Mouse (Mus musculus) left cerebral cortex, postnatal 36 days (tissue): ENCODE data around the gene Tle4. TPM values are rescaled to one million over a fixed set of nuclear protein-coding genes. Genes with fewer than 3 reads are reported as not detected.

ENCODE experiments used
- DNase-seq, 2 experiments: peaks; one replicate each; pipeline ENCODE4 v3.0.0; 2021 to 2022; ENCODE audit warnings: low spot score in 2 of 2, mixed read lengths in 1 of 2
- intact Hi-C: fragments of 180-260 bp; cut with DNase I; formaldehyde crosslinking; loops from one replicate; pipeline ENCODE4 v1.15.1; 2025
- total RNA-seq, 2 experiments: library from RNA; stranded (reverse); gene quantifications; 2 replicates each; pipeline ENCODE4 v1.2.3; 2021

Gene Tle4
- total RNA-seq, 2 experiments from 2014 or later, result 39.0 to 46.1 TPM

DNA sequence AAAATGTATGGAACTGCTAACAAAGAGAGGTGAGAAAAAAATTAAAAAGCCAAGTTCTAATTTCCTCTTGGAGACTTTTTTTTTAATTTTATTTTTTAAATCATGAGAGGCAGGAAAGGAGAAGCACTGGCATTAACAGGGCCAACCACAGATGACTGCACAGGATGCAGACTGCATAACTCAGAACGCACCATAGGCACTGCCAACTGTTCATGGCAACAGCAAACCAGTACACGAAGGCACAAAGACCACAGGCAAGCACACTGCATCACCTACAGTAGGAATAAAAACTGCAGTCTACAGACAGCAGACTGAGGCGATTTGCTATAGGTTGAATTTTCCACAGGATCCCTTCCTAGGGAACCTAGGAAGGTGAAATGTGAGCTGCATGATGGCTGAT is 112.7 kb downstream of the Tle4 start:
- DNase-seq, result no peak
- intact Hi-C loops, result no loop called here

DNA sequence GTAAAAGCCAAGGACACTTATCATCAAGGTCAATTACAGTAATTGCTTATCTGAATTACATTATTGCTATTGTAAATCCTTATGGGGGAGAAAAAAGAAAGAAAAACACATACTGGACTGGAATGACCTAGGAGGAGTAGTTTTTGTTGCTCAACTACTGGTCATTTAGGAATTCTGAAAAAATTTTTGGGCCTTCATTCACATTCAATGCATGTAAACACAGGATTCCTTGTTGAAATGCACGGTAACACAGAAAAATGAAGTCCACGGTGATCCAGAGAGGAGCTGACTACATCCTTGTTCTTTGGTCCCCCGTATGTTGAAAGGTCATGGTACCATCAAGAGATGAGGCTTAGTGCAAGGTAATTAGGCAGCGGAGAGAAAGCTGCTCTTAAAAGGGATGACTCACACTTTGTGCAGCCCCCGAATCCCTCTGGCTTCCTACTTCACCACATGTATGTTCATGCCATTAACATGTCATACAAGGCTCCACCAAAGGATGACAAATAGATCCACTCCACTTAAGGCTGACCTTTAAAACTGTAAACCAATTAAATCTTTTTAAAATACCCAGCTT is 115.2 kb downstream of the Tle4 start:
- intact Hi-C loops, result no loop called here
- DNase-seq, result no peak

DNA sequence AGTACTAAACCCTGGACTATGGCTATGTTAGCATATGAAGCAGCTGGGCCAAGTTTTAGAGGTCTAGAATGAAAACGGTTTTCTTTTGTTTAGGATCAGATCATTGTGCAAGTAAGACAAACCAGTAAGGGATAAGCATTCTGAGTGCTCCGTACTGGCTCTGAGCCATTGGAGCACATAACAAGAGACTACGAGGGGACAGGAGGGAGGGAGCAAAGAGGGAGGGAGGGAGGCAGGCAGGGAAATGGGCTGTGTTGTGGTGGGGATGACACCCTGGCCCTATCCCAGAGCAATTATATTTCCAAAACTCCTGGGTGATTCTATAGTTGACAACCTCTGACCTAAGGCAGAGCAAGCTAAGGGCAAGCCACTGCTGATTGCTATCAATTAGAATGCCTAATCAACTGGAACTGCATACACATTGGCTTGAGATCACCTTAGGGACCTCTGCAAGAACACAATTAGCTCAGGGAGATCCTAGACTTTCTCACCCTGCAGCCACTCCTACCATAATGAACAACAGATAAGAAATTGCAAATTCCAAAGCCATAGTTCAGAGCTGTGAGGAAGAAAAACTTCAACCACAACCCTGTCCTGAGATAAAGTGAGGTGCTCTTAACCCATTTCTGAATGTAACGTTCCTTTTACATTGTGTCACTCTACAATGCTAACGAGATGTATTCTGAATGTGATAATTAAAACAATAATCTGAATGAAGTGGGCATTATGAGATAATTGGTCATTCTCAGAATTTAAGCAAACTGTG is 115.9 kb downstream of the Tle4 start:
- intact Hi-C loops, result no loop called here
- no peak for DNase-seq

DNA sequence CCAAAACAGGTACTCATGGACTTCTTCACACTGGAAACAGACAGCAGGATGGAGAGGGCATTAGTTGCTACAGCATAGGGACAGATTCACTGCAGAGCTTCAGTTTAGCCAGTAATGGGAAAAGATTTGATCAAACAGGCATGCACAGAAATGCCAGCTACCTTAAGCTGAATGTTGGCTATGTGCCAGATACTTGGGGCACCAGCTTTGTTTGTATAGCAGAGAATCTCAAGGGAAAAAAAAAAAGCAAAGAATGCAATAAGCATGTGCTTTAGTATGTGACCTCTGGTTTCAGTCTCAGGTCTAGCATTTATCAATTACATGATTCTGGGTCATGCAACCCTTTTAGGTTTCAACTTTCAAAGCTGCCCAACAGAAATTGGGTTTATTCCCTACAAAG is 118.1 kb downstream of the Tle4 start:
- no peak for DNase-seq
- intact Hi-C loops, result no loop called here

DNA sequence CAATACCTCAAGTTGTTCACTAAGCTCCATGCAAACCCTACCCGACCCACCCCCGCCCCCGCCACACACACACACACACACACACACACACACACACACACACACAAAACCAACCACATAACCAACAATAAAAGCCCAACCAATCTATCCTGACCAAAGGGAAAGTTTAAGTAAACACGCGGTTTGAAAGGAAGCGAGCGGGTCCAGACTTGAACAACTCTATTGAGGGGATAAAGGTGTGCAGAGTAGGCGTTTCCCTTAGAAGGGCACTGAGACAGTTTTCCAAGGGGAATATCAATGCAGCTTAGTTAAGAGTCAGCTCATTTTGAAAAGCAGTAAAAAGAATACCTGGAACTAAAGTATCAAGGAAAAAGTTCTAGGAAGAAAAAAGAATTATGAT is 128.5 kb downstream of the Tle4 start:
- no peak for DNase-seq
- intact Hi-C loops, result loop anchor here (10.0 kb wide), 1 partner anchor 125 kb away; the partner anchor contains the start of gene Tle4

DNA sequence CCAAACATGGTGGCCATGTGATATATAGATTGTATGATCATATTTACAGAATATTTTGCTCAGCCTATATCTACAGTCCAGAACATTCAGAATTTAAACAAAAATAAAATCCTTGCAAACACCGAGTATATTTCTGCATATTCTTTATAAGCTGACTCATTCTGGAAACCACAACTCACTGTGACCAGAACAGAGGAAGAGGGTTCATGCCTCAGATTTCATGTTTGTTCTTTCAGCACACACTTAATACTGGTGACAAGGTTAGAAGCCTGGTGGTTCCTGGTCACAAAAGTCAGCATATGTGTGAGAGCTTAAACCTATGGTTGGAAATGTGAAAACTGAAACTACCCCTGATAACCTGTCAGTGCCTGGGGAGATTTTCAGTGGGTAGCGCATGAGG is 129.1 kb downstream of the Tle4 start:
- intact Hi-C loops, result loop anchor here (10.0 kb wide), 1 partner anchor 126 kb away; the partner anchor contains the start of gene Tle4
- no peak for DNase-seq

DNA sequence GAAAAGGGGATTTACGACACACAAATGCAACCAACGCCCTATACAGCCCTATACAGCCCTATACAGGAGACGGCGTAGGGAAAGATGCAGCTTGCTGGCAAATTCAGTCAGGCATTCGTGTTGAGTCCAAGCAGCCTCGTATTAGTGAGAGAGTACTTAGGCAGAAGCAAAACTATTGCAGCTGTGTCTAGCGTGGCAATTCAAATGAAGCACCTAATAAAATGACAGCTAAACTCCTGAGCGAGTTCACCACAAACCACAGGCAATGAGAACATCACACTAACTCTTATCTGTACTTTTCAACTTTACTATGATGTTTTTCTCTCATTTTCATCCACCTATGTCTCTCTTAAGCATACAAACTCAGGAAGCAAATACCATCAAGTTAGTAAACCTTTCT is 131.8 kb downstream of the Tle4 start:
- DNase-seq, result no peak
- intact Hi-C loops, result loop anchor here (10.0 kb wide), 1 partner anchor 129 kb away; the partner anchor contains the start of gene Tle4

DNA sequence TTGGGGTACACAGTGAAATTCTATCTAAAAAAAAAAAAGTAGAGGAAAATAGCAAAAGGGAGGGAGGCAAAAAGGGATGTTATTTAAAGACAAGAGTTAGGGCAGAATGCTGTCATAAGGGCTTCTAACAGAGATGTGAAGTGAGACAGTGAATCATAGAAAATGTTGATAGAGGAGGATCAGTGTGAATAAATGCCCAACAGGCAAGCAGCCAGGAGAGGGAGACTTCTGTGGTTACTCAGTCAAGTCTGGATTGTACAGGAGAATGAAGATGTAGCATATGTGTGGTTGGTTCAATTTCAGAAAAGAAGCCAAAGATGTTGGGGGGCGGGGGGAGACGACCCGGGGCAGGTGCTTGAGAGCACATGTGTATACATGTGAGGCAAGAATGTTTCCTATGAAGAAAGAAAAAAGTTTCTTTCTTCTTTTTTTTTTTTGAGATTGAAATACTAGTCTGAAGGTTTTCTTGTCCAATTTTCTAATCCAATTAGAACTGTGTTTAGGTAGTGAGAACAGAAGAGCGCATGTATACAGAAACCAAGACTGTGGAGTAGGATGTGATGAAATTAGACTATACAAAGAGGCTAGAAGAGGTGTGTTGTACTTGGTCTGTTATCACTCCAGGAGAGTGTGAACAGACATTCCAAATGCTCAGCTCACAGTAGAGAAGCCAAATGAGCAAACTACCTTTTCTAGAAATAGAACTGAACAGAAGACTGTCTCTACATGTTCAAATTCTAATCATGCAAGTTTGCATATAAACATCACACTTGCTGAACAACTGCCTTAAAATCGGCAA is 134.4 kb downstream of the Tle4 start:
- no peak for DNase-seq
- intact Hi-C loops, result loop anchor here (10.0 kb wide), 1 partner anchor 131 kb away; the partner anchor contains the start of gene Tle4

DNA sequence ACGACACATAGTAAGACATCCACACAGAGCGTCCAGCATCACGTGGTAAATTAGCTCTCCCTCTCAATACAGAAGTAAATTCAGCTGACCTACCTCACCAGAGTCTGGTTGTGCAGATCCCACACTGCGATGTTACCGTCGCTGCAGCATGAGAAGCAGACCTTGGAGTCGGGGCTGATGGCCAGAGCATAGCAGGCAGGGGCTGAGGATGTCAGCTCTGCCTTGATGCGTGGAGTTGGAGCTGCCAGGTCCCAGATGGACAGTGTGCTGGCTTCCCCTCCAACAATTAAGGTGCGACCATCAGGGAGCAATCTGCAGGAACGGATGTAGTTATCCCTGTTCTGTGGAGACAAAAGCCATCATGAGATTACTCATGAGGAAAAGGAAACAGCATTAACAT is 144.4 kb downstream of the Tle4 start:
- DNase-seq, result no peak
- intact Hi-C loops, result no loop called here

DNA sequence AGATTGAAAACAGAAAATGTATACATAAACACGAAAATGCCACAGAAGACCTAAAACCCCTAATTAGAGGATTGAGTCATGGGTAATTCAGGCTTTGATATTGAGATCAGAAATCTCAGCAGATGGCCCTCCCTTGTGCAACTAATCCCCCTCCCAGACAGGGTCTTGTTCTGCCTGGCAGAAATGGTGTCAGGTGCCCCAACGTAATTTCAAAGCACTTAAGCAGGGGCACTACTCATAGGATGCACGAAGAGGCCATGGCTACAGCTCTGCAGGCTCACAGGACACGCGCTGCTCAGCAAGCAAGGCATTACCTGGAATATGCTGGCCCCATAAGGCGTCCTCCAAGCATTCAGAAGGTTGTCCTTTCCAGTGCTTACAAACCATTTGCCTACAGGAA is 146.5 kb downstream of the Tle4 start:
- intact Hi-C loops, result no loop called here
- DNase-seq, result no peak

DNA sequence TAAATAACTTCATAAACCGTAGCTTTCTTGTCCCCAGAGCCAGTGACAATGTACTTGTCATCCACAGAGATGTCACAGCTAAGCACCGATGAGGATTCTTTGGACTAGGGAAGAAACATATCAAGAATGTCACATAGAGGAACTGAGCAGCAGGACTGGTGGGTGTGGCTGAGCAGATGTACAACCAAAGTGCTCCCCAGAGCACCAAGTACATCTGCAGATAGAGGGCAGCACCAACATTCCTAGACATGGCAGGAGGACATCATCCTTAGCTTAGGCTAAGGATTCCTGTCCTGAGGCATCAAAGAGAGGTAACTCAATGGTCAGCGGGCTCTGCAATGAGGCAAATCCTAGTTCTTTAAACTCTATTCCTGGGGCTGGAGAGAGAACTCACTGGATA is 148.1 kb downstream of the Tle4 start:
- no peak for DNase-seq
- intact Hi-C loops, result no loop called here

DNA sequence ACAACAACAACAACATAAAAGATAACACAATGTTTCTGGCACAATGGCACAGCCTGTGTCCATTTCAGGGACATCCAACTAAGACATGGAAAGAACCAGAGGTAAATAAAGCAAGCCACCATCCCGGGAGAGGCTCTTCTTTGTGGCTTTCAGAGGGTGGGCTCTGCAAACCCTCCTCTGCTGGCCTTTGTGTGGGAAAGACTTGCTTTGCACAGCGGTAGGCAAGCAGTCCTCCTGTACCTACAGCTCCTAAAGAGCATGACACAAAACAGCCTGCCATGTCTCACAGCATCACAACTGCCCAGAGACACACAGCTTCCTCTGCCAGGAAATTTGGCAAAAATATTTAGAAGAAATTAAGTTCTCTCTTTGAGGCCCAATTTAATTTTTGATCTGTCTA is 149.3 kb downstream of the Tle4 start:
- intact Hi-C loops, result no loop called here
- DNase-seq, result no peak

DNA sequence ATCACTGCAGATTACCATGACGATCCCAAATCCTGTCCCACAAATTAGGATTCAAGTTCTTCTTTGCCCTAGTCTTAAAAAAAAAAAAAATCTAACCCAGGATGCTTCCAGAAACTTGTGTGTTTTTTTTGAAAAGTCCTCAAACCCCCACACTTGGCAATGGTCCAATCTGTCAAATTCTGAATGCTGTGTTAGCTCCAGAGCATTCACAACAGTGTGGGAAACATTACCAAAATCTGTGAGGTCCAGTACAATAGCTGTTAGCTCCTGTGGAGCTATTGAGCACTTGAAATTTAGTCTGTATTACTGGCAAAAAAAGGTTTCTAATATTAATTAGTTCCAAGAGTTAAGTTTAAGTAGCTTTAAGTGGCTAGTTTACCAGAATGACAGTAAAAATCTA is 150.4 kb downstream of the Tle4 start:
- intact Hi-C loops, result no loop called here

DNA sequence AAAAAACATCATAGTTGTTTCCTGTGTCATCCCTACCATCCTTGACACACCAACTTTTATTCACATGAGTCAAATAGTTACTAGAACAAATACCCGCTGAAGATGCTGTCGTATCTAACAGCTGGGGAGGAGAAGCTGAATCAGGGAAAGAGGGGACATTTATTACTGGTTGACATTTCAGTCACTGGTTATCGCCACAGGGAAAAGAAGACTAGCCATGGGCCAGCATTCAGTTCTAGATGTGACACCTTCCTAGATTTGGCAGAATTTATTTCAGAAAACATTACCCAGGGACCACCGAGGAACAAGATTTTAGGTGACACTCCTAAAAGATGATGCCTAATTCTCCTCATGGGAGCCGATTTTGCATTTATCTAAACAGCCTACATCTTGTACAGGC is 156.0 kb downstream of the Tle4 start:
- DNase-seq, result no peak
- intact Hi-C loops, result no loop called here

More for the DNA sequence above, 150.4 kb downstream of the Tle4 start:
- no peak for DNase-seq

DNA sequence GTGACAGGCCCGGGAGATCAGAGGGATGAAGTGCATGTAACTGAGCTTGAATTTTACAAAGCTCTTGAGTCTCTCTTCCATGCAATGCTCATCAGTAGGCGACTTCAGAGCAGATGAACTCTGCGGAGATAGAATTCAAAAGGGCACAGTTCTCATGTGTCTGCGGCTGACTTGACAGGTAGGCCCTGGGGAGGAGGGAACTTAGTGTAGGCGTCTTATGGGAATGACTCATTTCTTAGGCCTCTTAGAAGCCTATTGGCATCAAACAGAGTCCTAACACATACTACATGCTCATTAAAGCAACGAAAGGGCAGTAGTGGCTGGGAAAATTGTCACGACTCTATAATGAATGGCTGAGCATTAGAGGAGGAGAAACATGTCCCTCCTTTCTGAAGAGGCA is 160.6 kb downstream of the Tle4 start:
- intact Hi-C loops, result no loop called here
- no peak for DNase-seq

DNA sequence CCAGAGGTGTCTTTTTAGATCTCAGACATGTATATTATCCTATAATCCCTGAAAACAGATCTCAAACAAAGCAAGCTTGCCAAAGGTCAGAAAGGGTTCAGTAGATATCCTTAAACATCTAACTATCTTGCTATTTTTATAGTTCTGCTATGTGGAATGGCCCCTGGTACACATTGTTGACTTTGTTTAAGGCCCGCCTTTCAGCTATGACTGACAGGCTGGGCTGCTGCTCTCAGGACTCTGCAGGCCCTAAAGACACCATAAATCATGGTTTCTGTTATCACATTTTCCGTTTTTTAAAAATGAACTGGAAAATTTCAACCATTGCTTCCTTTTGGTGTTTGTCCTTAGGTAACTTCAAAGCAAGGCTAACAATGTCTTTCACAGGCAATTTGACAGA is 161.3 kb downstream of the Tle4 start:
- intact Hi-C loops, result no loop called here
- no peak for DNase-seq

DNA sequence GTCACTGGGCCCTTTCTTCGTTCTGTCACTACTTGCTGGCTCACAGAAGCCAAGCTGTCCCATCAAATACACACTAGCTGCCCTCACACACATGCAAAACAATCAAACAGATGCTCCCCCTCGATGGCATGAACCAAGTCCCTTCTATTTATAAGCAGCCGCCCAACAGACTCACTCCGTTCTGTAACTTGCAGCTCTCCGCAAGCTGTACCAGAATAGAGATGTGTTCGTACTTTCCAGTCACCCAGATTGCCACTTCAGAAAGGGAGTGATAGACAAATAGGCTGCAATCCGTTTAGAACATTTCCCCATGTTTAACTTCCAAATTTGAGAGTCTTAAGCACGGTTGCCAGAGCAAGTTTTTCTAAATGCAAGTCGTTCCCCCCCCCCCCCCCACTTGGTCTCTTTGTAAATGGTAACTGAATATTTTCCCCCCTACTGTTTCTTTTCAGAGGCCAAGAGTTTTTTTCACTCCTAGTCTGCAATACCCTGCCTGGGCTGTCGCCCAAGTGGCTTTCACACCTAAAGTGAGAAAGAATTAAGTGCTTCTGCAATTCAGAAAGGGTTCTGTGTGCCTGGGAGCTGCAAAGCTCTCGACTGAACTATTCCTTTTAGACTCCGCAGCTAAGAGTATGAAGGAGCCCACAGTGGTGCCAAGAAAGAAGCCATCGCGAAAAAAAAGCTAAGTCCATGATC is 162.0 kb downstream of the Tle4 start:
- DNase-seq, result peak; percentile 40 to 55

DNA sequence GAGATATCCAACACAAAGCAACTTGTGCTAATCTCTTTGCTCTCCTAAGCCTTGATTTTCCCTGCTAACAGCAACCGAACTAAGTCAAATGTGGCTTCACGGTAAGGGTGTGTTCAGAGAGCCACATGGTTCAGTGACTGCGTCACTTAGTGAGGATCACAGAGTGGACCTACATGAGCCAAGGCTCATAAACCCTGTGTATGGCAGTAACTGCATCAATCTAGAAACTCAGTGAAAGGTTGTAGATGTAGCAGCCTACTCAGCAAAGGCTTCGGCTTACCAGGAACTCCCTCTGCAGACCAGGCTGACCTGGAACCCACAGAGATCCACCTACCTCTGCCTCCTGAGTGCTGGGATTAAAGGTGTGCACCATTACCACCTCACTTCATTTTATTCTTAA is 164.0 kb downstream of the Tle4 start:
- intact Hi-C loops, result no loop called here

More for the DNA sequence above, 162.0 kb downstream of the Tle4 start:
- intact Hi-C loops, result no loop called here

DNA sequence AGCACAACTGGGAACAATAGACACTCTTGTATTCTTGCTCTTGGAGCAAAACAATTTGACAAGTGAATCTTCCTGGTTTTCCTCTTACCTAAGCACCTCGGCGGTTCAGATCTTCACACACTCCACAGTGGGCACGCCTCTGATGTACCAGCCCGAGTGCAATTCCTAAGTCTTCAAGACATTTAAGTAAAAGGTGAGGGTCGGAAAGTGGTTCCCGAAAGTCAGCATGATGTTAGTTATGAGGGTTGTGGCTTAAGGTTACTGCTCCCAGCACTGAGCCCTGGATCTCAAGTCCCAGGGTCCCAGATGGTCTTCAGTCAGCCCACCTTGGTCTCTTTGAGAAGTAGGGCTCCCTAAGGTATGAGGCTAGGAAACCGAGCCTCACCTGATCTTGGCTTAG is 165.4 kb downstream of the Tle4 start:
- no peak for DNase-seq
- intact Hi-C loops, result no loop called here

More for the DNA sequence above, 164.0 kb downstream of the Tle4 start:
- no peak for DNase-seq

DNA sequence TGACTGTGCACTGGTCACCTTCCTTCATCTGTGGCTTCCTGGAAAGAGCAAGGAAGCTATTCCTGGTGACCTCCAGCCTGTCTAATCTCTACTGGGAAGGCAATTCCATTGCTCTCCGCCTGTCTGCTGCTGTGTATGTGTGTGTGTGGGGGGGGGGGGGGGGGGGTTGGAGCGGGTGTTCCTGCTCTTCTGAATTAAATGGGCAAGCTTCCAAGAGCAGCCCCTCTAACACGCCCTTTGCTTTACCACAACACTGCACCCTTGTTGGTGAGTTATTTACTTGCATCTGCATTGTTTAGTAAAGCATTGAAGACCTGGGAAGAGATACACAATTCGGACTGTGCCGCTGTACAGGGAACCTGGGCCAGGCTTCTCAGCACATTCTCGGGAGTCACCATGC is 170.9 kb downstream of the Tle4 start:
- intact Hi-C loops, result no loop called here
- no peak for DNase-seq
